Mouse (Mus musculus): Measurements from ENCODE around the gene Trmt10c.
"Not testable (repeated sequence)": the region's sequence is repeated elsewhere in the genome, so short reads cannot be mapped to it uniquely, and the experiment has no call there.

Trmt10c gene

GRCm38 (mm10) chr16:56048038-56048437 lies 10.4 kb upstream of the Trmt10c start, which contains the start of gene Senp7:
Senp7 (plus strand) TSS chr16:56048338.
- not testable (repeated sequence) for DNase-seq (ENCODE audit: low spot score)

- DNase-seq (ENCODE audit: low spot score), result no peak
Measured at GRCm38 (mm10) chr16:56038090-56038489, 471 bp upstream of the Trmt10c start.

- DNase-seq (ENCODE audit: low spot score), result no peak
Measured at GRCm38 (mm10) chr16:56036501-56036900, 1.1 kb downstream of the Trmt10c start.

- no peak for DNase-seq (ENCODE audit: low spot score)
Measured at GRCm38 (mm10) chr16:56034566-56034965, 3.1 kb downstream of the Trmt10c start.

GRCm38 (mm10) chr16:56029661-56030082 lies 7.9 kb downstream of the Trmt10c start, which contains the start of gene Pcnp:
Pcnp (minus strand) TSS chr16:56029739.
- peak; percentile 95 for DNase-seq (ENCODE audit: low spot score)

- DNase-seq (ENCODE audit: low spot score), result peak; percentile 58
Measured at GRCm38 (mm10) chr16:56028722-56029551, 8.7 kb downstream of the Trmt10c start.

- no peak for DNase-seq (ENCODE audit: low spot score)
Measured at GRCm38 (mm10) chr16:56027854-56028629, 9.6 kb downstream of the Trmt10c start.

GRCm38 (mm10) chr16:56019660-56020059 lies 18.0 kb downstream of the Trmt10c start:
- no peak for DNase-seq (ENCODE audit: low spot score)

- DNase-seq (ENCODE audit: low spot score), result no peak
Measured at GRCm38 (mm10) chr16:56014076-56014475, 23.5 kb downstream of the Trmt10c start.

- no peak for DNase-seq (ENCODE audit: low spot score)
Measured at GRCm38 (mm10) chr16:56012789-56013743, 24.6 kb downstream of the Trmt10c start.

- no peak for DNase-seq (ENCODE audit: low spot score)
Measured at GRCm38 (mm10) chr16:56008862-56009261, 28.8 kb downstream of the Trmt10c start.

GRCm38 (mm10) chr16:56006798-56007197 lies 30.8 kb downstream of the Trmt10c start:
- no peak for DNase-seq (ENCODE audit: low spot score)

GRCm38 (mm10) chr16:55994235-55994634 lies 43.4 kb downstream of the Trmt10c start:
- no peak for DNase-seq (ENCODE audit: low spot score)

GRCm38 (mm10) chr16:55990311-55990710 lies 47.3 kb downstream of the Trmt10c start:
- DNase-seq (ENCODE audit: low spot score), result no peak

GRCm38 (mm10) chr16:55986001-55986400 lies 51.6 kb downstream of the Trmt10c start:
- DNase-seq (ENCODE audit: low spot score), result no peak

Data from c-Kit-positive CD71-positive TER-119-positive erythroid progenitor cells, embryonic 14.5 days (primary cell).